Mouse (Mus musculus): ENCODE measurements around the gene Snap91. TPM values are rescaled to one million over a fixed set of nuclear protein-coding genes. Genes with fewer than 3 reads are reported as not detected.

The Snap91 gene
- total RNA-seq, 2 experiments from 2014 or later, result not detected

DNA sequence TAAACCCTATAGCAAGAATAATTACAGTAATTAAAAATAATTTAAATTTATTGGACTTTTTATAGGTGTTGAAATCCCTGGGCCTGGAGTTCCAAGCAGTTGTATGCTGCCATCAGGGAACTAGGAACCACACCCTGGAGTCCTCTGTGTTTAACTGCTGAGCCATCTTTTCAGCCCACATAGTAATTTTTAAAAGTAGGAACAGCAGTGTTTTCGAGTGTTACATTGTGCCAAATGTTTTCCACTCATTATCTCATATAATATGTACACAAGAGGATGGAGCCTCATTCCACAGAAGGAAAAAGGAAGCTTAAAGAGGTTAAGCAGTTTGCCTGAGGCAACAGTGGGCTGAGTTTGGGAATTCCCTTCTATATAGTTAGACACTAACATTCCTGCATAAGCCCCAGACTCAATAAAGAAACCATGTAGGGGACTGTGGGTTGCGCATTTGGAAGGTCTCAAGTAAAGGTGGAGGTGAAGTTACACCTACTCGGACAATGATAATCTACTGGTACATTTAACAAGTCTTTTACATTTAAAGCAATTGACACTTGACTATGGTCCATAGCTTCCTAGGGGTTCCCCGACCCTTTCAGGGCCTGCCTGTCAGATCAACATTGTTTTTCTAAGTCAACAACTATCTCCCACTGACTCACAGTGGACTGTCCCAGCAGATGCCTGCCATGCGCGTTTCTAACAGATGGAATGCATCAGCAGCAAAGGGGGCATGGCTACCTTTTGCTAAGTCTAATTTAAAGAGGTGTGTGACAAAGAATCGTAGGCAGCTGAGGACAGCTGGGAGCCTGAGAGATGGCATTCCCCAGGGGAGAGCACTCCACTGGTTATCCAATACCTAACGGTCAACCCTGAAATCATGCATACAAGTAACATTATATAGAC is 117.7 kb downstream of the Snap91 start:
- ATAC-seq (replicated peaks; ENCODE audit: low FRiP score, poor library complexity, severe bottlenecking), result no peak

DNA sequence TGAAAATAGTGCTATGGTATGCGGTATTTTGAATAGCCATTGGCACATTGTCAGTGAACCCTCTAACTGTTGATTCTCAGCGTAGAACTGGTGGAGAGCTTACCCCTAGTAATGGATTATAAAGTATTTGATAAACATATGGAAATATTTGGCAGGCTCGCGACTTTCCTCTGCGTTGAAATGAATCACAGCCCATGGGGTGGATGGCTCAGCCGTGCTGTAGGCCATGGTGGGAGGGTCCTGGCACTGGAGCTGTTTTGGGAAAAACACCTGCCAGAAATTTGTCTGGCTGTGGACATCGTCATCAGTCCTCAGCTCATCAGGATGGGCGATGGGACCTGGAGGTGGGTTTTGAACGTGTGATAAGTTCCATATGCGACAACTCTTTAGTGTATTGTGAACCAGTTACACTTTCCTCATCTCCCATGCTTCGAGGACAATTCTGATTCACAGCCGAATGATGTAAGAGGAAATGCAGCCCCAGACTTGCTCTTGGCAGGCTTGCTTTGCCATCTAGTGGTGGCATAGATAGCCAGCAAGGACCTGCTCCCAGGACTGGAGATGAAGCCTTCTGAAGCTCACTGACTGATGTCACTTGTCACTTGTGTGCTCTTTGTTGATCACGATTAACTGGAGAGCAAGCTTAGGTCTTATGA is 134.4 kb downstream of the Snap91 start:
- ATAC-seq (replicated peaks; ENCODE audit: low FRiP score, poor library complexity, severe bottlenecking), result no peak

DNA sequence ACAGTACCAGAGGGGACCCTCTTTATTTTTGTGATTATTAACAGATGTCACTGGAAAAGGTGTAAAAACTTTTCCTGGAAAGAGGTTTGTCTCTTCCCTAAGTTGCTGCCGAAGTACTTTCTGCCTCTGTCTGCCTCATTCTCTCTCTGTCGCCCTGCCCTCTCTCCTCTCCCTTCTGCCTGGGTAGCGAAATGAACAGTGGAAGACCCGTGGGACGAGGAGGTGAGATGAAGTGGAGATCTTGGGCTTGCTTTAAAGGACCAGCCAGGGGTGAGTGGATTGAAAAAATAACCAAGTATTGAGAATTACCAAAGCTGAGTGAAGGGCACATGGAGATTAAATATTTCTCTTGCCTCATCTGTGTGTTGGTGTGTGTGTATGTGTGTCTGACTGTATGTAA is 136.4 kb downstream of the Snap91 start:
- no peak for ATAC-seq (replicated peaks; ENCODE audit: low FRiP score, poor library complexity, severe bottlenecking)

DNA sequence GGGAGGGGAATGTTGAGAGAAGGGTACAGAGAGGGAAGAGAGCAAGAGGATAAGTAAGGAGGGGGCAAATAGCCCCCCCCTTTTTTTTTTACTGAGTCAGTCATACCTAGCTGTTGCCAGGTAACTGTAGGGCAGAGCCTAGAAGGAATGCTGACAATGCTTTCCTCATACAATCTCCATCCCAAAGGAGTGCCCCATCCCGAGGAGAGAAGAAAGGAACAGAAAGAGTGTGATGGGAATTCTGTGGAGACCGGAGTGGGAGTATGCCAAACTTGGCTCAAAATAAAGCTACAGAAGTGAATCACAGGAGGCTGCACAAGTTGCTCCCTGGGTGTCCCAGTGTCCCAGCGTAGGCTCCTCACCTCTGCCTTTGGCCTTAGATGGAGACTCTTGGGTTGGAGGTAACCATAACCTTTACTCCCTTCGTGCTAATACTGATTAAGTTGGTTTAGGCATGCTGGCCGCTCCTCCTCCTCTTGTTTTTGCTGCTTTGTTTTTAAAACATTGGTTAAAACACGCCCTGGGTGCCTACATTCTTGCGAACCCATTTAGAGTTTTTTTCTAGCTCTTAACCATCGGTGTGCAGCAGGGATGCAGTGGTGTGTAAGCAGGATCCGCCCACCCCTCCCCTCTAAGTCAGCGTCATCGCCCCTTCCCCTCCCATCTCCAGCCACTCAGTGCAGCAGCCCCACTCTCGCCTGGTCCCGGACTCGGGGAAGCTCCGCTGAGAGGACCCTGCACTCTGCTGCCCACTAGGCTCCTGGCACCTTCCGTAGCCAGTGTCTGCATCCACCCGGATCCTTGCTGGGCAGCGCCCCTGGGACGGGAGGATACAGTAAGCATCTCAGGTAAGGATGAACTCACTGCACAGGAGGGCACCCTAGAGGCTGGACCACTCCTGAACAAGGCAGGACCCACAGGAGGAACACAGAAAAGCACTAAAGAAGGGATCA is 137.2 kb downstream of the Snap91 start, which contains the start of gene Prss35:
Prss35 (plus strand) TSS at position 691 of the 953 bp plus-strand sequence.
- ATAC-seq (replicated peaks; ENCODE audit: low FRiP score, poor library complexity, severe bottlenecking), result no peak

DNA sequence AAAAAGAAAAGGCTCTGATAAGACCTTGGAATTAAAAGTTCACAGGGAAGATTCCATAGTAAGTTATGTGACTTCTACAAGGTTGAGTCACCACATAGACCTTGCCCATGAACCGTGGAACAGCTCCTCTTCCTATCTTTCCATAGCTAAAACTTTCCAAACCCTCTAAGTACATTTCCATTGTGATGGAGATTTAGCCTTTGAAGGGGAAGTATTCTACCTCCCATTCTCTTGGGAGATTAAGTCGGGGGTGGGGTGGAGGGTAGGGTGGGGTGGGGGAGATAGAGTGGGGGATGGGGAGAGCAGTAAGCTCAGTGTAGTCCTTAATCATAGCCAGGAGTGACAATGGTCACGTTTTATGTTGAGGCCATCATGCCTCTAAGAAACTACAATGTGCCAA is 140.5 kb downstream of the Snap91 start:
- ATAC-seq (replicated peaks; ENCODE audit: low FRiP score, poor library complexity, severe bottlenecking), result no peak

DNA sequence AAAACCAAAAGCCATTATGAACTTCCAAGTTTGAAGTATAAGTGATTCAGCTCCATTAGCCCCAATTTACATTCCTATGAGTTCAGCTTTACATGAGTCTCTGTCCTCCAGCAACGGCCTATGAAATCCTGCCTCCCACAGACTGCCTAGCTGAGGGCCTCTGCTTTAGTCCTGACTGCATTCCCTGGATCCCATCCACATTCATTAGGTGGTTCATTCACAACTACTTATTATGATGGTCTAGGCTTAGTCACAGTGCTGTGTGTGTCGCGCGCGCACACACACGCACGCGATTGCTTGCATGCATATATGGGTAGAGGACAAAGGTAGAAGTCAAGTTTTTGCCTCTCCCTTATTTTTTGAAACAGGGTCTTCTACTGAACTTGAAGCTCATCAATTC is 141.7 kb downstream of the Snap91 start:
- no peak for ATAC-seq (replicated peaks; ENCODE audit: low FRiP score, poor library complexity, severe bottlenecking)

DNA sequence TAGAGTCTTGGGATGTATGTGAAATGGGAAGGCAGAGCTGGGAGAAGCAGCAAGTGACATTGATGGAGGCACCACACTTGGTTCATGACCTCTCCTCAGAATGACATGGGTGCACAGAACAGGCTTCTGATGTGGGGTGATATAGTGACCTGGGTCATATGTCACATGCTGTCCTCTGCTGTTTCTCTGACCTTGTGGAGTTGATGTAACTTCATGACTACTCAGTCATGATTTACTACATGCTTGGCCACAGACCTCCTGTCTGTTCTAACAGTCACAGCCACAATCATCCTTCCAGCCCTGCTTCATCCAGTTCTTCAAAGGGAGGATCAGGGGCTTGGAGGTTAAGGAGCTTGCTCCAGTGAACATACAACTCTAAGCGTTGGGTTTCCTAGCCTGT is 142.4 kb downstream of the Snap91 start:
- ATAC-seq (replicated peaks; ENCODE audit: low FRiP score, poor library complexity, severe bottlenecking), result no peak

DNA sequence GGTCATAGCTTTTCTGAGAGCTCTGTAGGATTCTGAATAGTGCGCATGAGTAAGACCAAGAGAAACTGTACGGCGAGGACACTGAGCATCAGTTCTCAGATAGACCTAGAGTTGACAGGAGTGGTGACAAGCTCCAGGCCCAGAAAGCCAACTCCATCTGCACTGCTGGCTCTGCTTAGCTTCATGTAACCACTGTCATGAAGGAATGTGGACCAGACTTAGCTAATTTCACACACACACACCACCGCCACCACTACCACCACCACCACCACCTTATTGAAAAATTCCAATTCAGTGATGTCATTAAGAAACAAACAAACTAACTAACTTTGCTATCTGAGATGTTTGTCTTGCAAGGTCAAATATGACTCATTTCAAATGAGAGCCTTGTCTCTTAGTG is 143.5 kb downstream of the Snap91 start:
- no peak for ATAC-seq (replicated peaks; ENCODE audit: low FRiP score, poor library complexity, severe bottlenecking)

DNA sequence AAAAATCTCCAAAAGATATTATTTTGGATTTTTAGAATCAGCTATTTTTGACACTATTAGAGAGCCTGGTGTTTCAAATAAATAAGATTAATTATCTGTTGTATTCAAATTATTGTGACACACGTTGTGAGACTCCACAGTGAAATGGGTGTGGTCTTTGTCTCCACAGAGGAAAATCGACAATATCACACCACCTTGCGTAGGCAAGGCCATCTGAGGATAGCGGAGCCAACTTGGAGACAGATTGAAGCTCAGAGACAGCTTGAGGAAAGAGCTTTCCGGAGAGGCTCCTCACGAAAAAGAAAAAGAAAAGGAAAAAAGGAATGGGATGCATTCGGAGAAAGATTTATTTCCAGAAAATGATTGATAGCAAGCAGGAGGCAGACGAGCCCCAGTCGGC is 145.7 kb downstream of the Snap91 start:
- ATAC-seq (replicated peaks; ENCODE audit: low FRiP score, poor library complexity, severe bottlenecking), result no peak

DNA sequence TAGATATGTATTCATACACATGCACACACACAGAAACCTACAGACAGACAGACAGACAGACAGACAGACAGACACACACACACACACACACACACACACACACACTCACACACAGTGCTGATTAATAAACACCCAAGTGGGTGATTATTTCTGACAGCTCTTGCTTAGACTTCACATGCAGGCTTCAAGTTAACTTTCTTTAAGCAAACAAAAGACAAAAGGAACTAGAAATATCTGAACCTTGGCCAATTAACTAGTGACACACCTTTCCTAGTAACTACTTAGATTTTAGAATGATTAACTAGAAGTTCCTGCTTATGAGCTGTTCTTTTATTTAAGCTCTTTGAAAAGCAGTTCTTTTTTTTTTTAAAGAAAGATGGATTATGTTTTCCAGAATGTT is 146.1 kb downstream of the Snap91 start:
- no peak for ATAC-seq (replicated peaks; ENCODE audit: low FRiP score, poor library complexity, severe bottlenecking)

DNA sequence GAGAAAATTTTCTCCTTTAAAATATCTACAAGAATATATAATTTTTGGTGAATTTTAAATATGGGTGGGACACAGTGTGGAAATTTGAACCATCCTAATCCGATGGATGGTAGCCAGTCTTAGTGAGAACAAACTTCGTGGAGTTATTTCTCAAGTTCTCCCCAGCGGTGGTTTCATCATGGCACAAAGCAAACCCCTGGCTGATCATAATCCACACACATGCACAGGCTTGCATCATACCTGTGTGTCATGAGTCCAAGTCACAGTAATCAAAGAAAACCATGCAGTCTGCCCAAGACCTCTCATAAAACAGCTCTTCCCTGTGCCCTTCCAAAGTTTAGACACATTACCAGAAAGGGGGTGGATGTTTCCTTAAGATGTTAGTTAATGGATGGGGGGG is 150.6 kb downstream of the Snap91 start:
- ATAC-seq (replicated peaks; ENCODE audit: low FRiP score, poor library complexity, severe bottlenecking), result no peak

DNA sequence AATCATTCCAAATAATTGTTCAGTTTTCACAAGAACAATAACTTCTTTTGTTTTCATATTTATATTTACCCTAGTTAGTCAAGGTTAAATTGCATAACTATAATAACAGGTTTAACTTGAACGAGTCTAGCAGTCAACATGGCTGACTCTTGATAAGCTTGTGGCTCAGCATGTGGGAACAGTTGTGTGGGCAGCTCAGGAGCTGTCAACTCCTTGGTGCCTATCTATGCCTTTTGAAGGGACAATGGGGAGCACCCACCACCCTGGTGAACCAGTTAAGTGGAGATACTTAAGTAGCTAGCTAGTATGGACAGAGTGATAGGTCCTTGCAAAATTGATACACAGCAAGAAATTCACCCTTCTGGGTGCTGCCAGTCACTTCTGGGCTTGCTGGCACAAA is 151.4 kb downstream of the Snap91 start:
- ATAC-seq (replicated peaks; ENCODE audit: low FRiP score, poor library complexity, severe bottlenecking), result no peak

DNA sequence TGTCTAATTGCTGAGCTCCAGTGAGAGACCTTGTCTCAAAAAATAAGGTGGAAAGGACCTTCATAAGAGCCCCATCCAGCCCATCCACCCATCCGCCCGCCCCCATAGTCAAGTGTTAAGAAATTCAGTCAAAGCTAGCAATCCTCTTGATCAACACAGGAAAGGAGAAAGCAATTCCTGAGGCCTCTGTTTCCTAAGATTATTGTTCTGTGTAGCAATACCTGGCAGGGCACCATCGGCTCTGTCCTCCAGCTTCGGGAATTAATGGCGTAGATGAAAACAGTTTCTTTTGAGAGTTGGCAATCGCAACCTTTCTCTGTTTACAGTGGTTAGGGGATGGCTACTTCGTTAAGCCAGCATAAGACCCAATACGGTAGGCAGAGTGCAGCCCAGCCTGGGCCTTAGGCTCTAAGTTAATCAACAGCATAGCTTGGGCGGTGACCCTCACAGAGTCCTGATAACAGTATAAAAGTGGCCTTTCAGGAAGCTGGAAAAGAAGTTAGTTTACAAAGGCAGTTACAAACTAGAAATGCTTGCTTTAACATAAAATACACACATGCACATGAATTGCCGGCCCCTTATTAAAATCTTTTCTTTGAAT is 152.1 kb downstream of the Snap91 start:
- ATAC-seq (replicated peaks; ENCODE audit: low FRiP score, poor library complexity, severe bottlenecking), result no peak

DNA sequence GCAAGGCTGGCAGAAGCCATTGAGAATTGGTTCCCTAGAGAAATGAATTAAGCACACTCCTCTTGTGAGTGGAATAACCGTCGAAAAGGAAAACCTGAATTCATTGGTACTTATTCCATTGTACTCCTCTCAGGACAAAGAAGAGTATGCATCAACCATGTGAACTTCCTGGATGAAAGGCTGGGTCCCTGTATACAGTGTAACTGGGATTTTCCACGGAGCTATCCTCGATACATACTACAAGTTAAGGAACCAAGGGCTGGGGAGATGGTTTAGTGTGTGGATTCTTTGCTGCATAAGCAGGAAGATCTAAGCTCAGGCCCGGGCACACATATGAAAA is 154.1 kb downstream of the Snap91 start:
- no peak for ATAC-seq (replicated peaks; ENCODE audit: low FRiP score, poor library complexity, severe bottlenecking)

DNA sequence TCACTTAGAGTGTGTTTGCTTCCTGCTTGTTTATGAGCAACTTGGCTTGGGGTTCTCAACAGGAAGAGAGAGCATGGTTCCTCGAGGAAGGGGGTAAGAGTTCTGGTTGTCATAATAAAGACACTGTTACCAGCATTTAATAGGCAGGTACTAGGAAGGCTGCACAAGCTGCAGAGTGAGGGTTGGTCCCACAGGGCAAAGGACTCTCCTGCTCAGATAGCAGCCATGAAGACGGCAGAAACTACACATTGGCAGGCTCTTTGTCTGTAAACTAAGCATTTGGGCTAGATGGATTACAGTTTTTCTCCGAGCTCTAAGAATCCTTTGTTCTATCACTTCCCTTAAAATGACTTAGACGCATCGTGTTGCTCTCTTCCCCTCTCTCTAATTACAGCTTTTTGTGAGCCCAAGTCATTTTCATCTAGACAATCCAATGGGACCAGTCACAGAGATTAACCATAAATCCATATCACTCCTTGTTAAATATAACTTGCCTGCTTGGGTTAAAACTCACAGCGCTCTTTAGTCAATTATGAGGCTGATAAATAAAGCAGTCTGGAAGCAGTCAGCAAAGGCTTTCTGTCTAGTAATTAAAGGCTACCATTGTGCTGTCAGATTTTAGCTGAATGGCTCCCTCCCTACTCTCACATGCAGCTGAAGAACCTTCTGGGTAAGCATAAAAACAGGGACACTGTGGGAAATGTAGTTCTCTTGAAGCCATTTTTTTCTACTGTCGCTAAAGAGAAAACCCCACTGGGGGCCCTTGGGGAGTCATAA is 154.7 kb downstream of the Snap91 start:
- ATAC-seq (replicated peaks; ENCODE audit: low FRiP score, poor library complexity, severe bottlenecking), result no peak

DNA sequence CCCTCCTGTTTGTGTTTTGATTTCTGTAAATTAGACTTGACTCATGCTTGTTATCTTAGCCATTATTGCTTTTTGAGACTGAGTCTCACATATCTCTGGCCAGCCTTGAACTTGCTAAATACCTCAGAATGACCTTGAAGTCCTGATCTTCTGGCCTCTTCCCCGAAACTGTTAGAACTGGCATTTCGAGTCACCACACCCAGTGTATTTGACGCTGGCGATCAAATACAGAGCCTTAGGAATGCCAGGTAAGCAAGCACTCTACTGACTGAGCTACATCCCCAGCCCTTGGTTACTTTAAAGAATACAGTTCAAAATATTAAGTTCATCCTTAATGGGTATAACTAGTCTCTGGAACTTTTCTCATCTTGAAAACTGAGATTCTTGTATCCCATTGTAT is 155.4 kb downstream of the Snap91 start:
- ATAC-seq (replicated peaks; ENCODE audit: low FRiP score, poor library complexity, severe bottlenecking), result no peak

DNA sequence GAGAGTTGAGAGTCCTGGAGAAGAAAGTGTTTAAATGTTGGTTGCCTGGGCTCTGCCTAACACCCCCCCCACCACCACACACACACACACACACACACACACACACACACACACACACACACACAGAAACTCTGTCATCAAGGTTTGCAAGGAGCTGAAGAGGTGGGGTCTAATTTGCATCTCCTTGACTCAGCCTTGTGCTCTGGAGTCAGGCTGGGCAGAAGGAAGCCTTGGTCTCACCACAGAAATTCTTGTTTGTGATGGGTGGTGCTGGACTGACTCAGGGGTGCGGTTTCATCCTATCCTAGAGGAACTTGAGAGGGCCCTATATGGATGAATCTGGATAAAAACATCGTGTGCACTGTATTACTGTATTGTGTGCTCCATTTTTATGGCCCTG is 159.7 kb downstream of the Snap91 start:
- ATAC-seq (replicated peaks; ENCODE audit: low FRiP score, poor library complexity, severe bottlenecking), result no peak

DNA sequence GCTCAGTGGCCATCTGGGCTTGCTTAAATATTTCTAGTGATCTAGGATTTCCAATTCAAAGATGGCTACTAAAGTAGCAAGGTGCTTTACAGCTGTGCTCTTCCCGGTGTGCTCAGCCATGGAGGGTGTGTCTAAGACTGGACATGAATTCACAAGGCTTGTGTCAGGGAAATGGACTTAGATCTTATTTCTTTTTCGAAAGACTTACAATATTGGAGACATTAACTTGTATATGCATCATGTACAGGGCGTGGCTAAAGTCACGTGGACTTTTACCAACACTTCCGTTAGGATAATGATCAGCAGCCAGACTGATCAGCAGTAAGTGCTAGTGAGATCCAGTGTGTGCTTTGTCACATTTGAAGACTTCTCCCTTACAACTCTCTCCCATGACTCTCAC is 160.2 kb downstream of the Snap91 start:
- no peak for ATAC-seq (replicated peaks; ENCODE audit: low FRiP score, poor library complexity, severe bottlenecking)

DNA sequence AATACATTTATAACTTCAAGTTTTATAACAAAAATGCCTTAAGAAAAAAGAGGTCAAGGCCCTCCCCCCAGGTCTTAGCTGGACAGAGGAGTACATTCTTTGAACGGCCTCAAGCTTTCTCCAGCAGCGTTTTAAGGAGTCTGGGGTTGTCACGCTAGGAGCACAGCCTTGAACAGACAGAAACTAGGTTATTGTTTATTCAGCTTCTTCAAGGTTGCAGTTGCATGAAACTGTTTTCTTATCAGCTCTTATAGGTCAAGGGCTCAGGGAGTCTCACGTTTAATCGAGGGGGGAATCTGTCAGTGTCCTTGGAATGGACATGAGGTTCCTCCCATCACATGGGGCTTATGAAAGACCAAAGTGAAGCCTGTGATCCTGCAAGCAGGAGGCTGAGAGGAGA is 163.3 kb downstream of the Snap91 start:
- no peak for ATAC-seq (replicated peaks; ENCODE audit: low FRiP score, poor library complexity, severe bottlenecking)

Data from erythroid progenitor cell, adult 5-6 weeks (primary cell).